Mouse (Mus musculus) cerebellum, adult 2 months (tissue): ENCODE results near the gene Mras. TPM values are rescaled to one million over a fixed set of nuclear protein-coding genes. Genes with fewer than 3 reads are reported as not detected.

Experiments used
- DNase-seq, 2 experiments: peaks; one replicate each; pipeline ENCODE4 v3.0.0; 2021
- H3K27ac ChIP-seq: fragments of 200-500 bp; 2 replicates; pipeline ENCODE4 v1.5.1; 2012; ENCODE audit warnings: low read length, control low read depth, inconsistent platforms; ENCODE audit not compliant: insufficient read depth
- H3K27me3 ChIP-seq: fragments of 200-500 bp; 2 replicates; pipeline ENCODE4 v1.6.1; 2012; ENCODE audit warnings: inconsistent platforms, mild to moderate bottlenecking, low read length, moderate library complexity; ENCODE audit not compliant: control insufficient read depth, insufficient read depth
- H3K4me1 ChIP-seq: fragments of 200-500 bp; 2 replicates; pipeline ENCODE4 v1.6.1; 2011; ENCODE audit warnings: low read length; ENCODE audit not compliant: control insufficient read depth, insufficient read depth
- H3K4me3 ChIP-seq: fragments of 200-500 bp; replicated peaks from 2 replicates; pipeline ENCODE3; 2011; ENCODE audit warnings: mild to moderate bottlenecking, low read depth, low read length, control low read depth; ENCODE audit not compliant: insufficient read depth
- CTCF ChIP-seq: fragments of 200-500 bp; IDR thresholded peaks from 2 replicates; pipeline ENCODE4 v1.5.1; 2011; ENCODE audit warnings: low read depth, mild to moderate bottlenecking, control low read depth, low read length, moderate library complexity, borderline replicate concordance; ENCODE audit not compliant: insufficient read depth
- POLR2A ChIP-seq: fragments of 200-500 bp; IDR thresholded peaks from 2 replicates; pipeline ENCODE4 v1.6.1; 2011; ENCODE audit warnings: low read length, control low read depth, borderline replicate concordance; ENCODE audit not compliant: insufficient read depth
- WGBS: fragments of 180-500 bp; shearing (Covaris S2); methylation state at CpG from one replicate; pipeline ENCODE4 v1.1.7; 2018; 5-methylcytosine and 5-hydroxymethylcytosine counted together
- polyA plus RNA-seq: library from polyadenylated mRNA; depleted of rRNA; stranded (reverse); fragments of >200 nt; gene quantifications from 2 replicates; pipeline ENCODE4 v1.2.3, GENCODE M21; 2012; rRNA removed

Gene Mras
- polyA plus RNA-seq, 1 experiment: 81.5 TPM

DNA sequence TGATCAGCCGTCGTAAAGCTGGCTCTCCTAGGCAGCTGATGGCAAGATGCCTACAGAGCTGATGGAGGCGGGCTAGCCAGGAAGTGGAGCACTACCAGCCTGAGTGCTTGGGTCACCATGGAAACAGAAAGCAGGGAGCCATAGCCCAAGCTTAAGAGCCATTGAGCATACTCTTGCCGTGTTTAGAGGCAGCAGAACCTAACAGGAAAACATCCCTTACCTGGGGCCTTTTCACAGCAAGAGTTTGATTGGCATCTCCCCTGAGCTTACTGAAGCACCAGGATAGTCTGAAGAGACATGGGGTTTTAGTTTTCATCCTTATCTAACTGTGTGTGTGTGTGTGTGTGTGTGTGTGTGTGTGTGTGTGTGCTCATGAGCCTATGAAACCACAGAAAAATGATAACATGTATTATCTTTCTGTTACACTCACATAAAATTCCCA is 91.8 kb downstream of the Mras start:
- 8% methylated on average over 4 of the region's 4 CpGs for WGBS
- TF ChIP-seq POLR2A (no peak), CTCF (no peak)
- Histone ChIP-seq H3K4me1 (no peaks in the 10 kb centered on the region), H3K4me3 (no peak overlapping the region), H3K27me3 (no peaks in the 10 kb centered on the region), H3K27ac (no peak overlapping the region)
- DNase-seq: peak in 1 of 2 experiments; percentile 8

DNA sequence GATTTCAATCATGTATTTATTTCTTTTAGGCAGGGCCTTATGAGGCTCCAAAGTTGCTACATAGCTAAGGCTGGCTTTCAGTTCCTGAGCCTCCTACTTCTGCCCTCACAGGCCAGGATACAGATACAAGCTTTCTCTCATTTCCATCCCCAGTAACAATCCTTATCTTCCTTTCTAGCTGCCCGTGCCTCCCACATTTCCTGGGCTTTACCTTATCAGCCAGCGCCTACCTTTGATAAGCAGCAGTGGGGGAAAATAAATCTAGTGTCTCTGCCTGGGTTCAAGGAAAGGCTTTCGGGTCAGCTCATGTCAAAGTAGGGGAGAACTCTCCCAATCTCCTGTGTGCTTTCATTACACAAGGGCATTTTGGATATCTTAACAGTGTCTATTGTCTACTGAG is 95.6 kb downstream of the Mras start:
- TF ChIP-seq CTCF: no peak
- no peak for TF ChIP-seq POLR2A
- H3K27ac ChIP-seq: no peak overlapping the region
- H3K4me1 ChIP-seq: no peaks in the 10 kb centered on the region
- no peak for DNase-seq
- H3K27me3 ChIP-seq: no peaks in the 10 kb centered on the region
- WGBS: 83% methylated on average over 3 of the region's 3 CpGs
- H3K4me3 ChIP-seq: no peak overlapping the region

DNA sequence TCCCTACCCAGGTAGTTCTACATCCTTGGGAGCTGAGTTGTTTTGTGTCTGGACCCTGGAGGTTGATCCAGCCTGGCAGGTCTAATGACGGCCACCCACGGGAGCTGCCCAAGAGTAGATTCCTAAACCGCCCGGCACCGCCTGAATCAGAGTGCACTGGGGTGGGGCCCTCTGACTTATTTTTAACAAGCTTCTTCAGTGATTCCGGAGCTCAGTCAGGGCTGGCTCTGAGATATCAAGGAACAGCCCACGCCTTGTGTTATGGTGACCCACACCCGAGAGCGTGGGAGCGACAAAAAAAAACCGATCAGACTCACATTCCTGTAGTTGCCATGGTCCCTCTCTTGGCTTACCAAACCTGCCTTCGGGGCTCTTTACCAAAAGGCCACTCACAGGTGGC is 97.1 kb downstream of the Mras start:
- WGBS: 47% methylated on average over 12 of the region's 12 CpGs
- Histone ChIP-seq H3K4me1 (no peaks in the 10 kb centered on the region), H3K27ac (no peak overlapping the region), H3K27me3 (no peaks in the 10 kb centered on the region), H3K4me3 (no peak overlapping the region)
- no peak for TF ChIP-seq CTCF
- no peak for TF ChIP-seq POLR2A
- no peak for DNase-seq

DNA sequence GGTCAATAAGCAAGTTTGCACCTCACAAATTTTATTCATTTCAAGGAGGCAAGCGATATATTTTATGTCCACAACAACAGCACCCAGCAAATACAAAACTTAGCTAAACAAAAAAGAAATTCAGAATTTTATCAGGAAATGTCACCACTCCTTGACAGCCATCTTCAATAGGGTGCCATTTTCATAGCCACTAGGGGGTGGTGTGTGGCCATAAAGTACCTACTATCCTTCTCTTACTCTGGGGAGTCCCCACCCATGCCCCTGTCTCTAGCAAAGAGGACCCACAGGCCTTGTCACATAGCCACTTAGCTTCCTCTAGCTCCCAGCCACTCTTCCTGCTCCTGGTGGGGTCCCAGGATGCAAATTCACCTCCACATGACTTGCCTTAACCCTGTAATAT is 98.0 kb downstream of the Mras start:
- DNase-seq: no peak
- 93% methylated on average over 1 of the region's 1 CpGs for WGBS
- Histone ChIP-seq H3K27me3 (no peaks in the 10 kb centered on the region), H3K4me1 (no peaks in the 10 kb centered on the region), H3K27ac (no peak overlapping the region), H3K4me3 (no peak overlapping the region)
- TF ChIP-seq CTCF (no peak), POLR2A (no peak)

DNA sequence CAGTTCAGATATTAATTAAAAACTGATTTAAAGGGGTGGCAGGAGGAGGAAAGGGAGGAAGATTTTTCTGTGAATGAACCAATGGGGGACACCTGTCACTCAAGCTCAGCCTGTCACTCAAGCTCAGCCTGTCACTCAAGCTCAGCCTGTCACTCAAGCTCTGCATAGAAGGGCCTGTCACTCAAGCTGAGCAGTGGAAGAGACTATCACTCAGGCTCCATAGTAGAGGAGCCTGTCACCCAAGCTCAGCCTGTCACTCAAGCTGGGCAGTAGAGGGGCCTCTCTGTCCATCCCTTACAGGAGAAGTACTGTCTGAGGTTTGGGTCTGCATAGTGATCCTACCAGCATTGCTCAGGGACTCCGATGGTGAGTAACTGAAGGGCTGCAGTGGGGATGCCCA is 98.9 kb downstream of the Mras start:
- Histone ChIP-seq H3K4me1 (no peaks in the 10 kb centered on the region), H3K4me3 (no peak overlapping the region), H3K27me3 (no peaks in the 10 kb centered on the region), H3K27ac (no peak overlapping the region)
- WGBS: 81% methylated on average over 1 of the region's 1 CpGs
- no peak for TF ChIP-seq CTCF
- TF ChIP-seq POLR2A: no peak
- DNase-seq: no peak

DNA sequence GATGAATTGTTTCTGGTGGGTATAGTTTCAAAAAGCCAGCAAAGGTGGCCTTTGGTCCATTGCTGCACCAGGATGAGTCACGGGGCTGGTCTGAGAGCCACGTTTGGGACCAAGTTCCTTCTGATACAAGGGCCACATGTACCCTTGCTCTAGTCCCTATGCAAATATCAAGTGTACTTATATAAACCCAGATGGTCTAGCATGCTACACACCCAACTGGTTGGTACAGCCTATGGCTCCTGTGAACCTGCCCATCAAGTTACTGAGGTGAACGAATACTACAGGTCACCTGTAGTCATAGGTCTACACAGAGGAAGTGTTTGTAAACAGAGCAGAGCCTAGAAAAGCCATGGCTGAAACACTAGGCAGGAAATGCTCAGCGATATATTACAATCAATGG is 100.6 kb downstream of the Mras start:
- no peaks in the 10 kb centered on the region for H3K27me3 ChIP-seq

More for the DNA sequence above, 100.6 kb downstream of the Mras start:
- no peak for DNase-seq
- WGBS: 89% methylated on average over 4 of the region's 4 CpGs
- no peaks in the 10 kb centered on the region for H3K4me1 ChIP-seq
- no peak overlapping the region for H3K27ac ChIP-seq
- TF ChIP-seq CTCF (no peak), POLR2A (no peak)
- no peak overlapping the region for H3K4me3 ChIP-seq

Other genes with a start within 250 kb of the Mras start
- gene Faiml, start 200.1 kb downstream of the Mras start, polyA plus RNA-seq: not detected in 2 replicates
- gene Cep70, start 194.0 kb downstream of the Mras start, polyA plus RNA-seq: 15.4 and 15.8 TPM in 2 replicates
- 0.43 and 0.54 TPM in 2 replicates for gene Esyt3, start 78.8 kb downstream of the Mras start, polyA plus RNA-seq
- gene Nme9, start 14.1 kb upstream of the Mras start, polyA plus RNA-seq: 0.15 and 0.49 TPM in 2 replicates
- gene Armc8, start 131.5 kb upstream of the Mras start, polyA plus RNA-seq: 52.8 and 56.7 TPM in 2 replicates
- 14.2 and 15.3 TPM in 2 replicates for gene Dbr1, start 138.4 kb upstream of the Mras start, polyA plus RNA-seq
- gene A4gnt, start 175.1 kb upstream of the Mras start, polyA plus RNA-seq: not detected in 2 replicates
- gene Dzip1l, start 192.1 kb upstream of the Mras start, polyA plus RNA-seq: 8.4 and 8.5 TPM in 2 replicates